Mouse (Mus musculus): Measurements from ENCODE around the gene Epha4. TPM values are rescaled to one million over a fixed set of nuclear protein-coding genes. Genes with fewer than 3 reads are reported as not detected.

Gene Epha4
- polyA plus RNA-seq, 1 experiment = 3.9 TPM

DNA sequence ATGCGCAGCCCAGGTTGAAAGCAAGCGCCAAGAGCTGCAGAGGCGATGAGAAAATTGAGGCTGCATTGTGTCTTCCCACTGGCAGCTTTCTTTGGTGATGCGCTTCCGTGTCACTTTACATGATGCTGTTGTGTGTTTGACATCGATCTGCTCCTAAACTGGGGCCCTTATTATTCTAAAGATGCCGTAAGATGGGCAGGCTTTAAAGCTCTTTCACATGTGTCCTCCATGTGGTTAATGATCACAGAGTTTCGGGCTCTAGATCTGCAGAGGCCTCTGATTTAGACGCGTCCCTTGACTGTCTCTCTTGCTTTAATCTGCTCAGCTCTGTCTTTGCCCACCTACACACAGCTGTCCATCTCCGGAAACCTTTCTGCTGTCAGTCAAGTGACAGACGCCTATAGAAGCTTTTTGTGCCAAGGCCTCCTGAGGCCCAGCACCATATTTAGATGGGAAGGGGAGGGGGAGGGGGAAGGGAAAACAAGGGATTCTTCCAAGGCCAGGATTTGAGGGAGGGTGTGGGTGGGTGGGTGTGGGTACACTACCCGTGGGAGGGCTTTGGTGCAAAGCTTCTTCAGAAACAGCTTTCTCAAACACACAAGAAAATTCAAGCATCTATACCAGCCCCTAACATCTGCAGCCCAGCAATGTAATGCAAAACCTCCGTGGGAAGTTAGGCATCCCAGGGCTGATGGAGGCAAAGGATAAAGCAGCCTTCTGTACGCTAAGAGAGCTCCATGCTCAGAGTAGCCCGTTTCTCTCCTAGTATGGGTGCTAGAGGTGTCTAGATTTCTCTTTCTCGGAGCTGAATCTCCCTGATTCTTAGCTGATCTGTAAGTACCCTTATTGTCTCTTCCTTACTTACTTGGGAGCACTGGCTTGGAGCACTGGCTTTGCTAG, 7.0 kb upstream of the Epha4 start:
- no peak for TF ChIP-seq CTCF (IDR thresholded peaks at IDR 0.05; ENCODE audit: borderline replicate concordance, control insufficient read depth, extremely low read depth, insufficient read depth, low read length, poor library complexity)
- no peak for TF ChIP-seq POLR2A (IDR thresholded peaks at IDR 0.05; ENCODE audit: control insufficient read depth, extremely low read depth, insufficient read depth, low read length, poor library complexity)
- H3K4me3 ChIP-seq (ENCODE audit: control insufficient read depth, insufficient read depth, low read length) = no peak overlapping the region
- 59% methylated on average over 17 of the region's 17 CpGs for WGBS
- no peaks in the 10 kb centered on the region for H3K27me3 ChIP-seq (ENCODE audit: control insufficient read depth, insufficient read depth, low read length)
- no peak for DNase-seq
- no peaks in the 10 kb centered on the region for H3K36me3 ChIP-seq (ENCODE audit: control insufficient read depth, insufficient read depth, low read length)
- H3K27ac ChIP-seq (ENCODE audit: control insufficient read depth, insufficient read depth, low read length) = no peak overlapping the region
- H3K4me1 ChIP-seq (replicated peaks; ENCODE audit: control insufficient read depth, insufficient read depth, low read length) = no peaks in the 10 kb centered on the region

DNA sequence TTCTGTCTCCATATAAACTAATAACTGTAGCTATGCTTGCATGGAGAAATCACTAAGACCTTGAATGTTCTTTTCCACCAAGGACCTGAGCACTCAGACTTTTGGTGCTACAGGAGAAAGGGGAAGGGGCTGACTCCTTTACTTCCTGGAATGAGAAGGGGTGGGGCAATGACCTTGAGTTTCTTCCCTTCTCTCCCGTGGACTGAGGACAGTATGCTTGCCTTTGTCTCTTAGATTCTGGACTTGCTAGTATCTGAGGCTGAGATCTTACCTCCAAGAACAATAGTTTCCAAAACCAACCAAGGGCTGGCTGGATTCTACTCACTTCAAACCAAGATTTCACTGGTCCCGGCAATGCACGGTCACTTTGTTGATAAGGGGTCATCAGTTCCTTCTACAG, 3.8 kb upstream of the Epha4 start:
- no peak for DNase-seq
- H3K4me3 ChIP-seq (ENCODE audit: control insufficient read depth, insufficient read depth, low read length) = no peak overlapping the region
- no peaks in the 10 kb centered on the region for H3K4me1 ChIP-seq (replicated peaks; ENCODE audit: control insufficient read depth, insufficient read depth, low read length)
- TF ChIP-seq POLR2A (IDR thresholded peaks at IDR 0.05; ENCODE audit: control insufficient read depth, extremely low read depth, insufficient read depth, low read length, poor library complexity) (no peak), CTCF (IDR thresholded peaks at IDR 0.05; ENCODE audit: borderline replicate concordance, control insufficient read depth, extremely low read depth, insufficient read depth, low read length, poor library complexity) (no peak)
- H3K27me3 ChIP-seq (ENCODE audit: control insufficient read depth, insufficient read depth, low read length) = no peaks in the 10 kb centered on the region; the same call in 1 of the 2 replicates
- no peak overlapping the region for H3K27ac ChIP-seq (ENCODE audit: control insufficient read depth, insufficient read depth, low read length)
- 67% methylated on average over 3 of the region's 3 CpGs for WGBS
- H3K36me3 ChIP-seq (ENCODE audit: control insufficient read depth, insufficient read depth, low read length) = no peaks in the 10 kb centered on the region

- Histone ChIP-seq H3K4me1 (replicated peaks; ENCODE audit: control insufficient read depth, insufficient read depth, low read length) (no peaks in the 10 kb centered on the region), H3K27me3 (ENCODE audit: control insufficient read depth, insufficient read depth, low read length) (no peaks in the 10 kb centered on the region; the same call in 1 of the 2 replicates), H3K27ac (ENCODE audit: control insufficient read depth, insufficient read depth, low read length) (no peak overlapping the region), H3K4me3 (ENCODE audit: control insufficient read depth, insufficient read depth, low read length) (no peak overlapping the region), H3K36me3 (ENCODE audit: control insufficient read depth, insufficient read depth, low read length) (no peaks in the 10 kb centered on the region)
- TF ChIP-seq CTCF (IDR thresholded peaks at IDR 0.05; ENCODE audit: borderline replicate concordance, control insufficient read depth, extremely low read depth, insufficient read depth, low read length, poor library complexity) = peak; percentile 78; the same call in 1 of the 2 replicates
- TF ChIP-seq POLR2A (IDR thresholded peaks at IDR 0.05; ENCODE audit: control insufficient read depth, extremely low read depth, insufficient read depth, low read length, poor library complexity) = no peak
- peak; percentile 67 for DNase-seq
- WGBS = 3% methylated on average over 36 of the region's 36 CpGs
These were observed 1.5 kb upstream of the Epha4 start for GRCm38 (mm10) chr1:77516203-77516991.

DNA sequence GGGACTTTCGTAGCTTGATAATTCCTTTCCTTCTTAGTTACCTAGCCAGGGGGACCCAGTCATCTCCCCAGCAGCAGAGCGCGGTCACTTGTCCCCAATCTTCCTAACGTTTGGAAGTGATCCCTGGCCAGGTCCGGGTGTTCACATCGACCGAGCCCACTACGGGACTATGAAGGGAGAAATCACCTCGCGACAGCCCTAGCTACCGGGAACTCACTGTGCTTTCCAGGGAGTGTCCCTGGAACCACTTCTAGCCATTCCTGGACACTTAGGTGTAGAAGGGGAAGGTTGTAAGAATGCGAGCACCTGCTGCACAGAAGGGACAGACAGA, 728 bp upstream of the Epha4 start:
- no peak overlapping the region for H3K4me3 ChIP-seq (ENCODE audit: control insufficient read depth, insufficient read depth, low read length)
- H3K27me3 ChIP-seq (ENCODE audit: control insufficient read depth, insufficient read depth, low read length) = no peaks in the 10 kb centered on the region; the same call in 1 of the 2 replicates
- H3K4me1 ChIP-seq (replicated peaks; ENCODE audit: control insufficient read depth, insufficient read depth, low read length) = no peaks in the 10 kb centered on the region
- DNase-seq = no peak
- no peaks in the 10 kb centered on the region for H3K36me3 ChIP-seq (ENCODE audit: control insufficient read depth, insufficient read depth, low read length)
- no peak for TF ChIP-seq POLR2A (IDR thresholded peaks at IDR 0.05; ENCODE audit: control insufficient read depth, extremely low read depth, insufficient read depth, low read length, poor library complexity)
- no peak for TF ChIP-seq CTCF (IDR thresholded peaks at IDR 0.05; ENCODE audit: borderline replicate concordance, control insufficient read depth, extremely low read depth, insufficient read depth, low read length, poor library complexity)
- 3% methylated on average over 12 of the region's 12 CpGs for WGBS
- H3K27ac ChIP-seq (ENCODE audit: control insufficient read depth, insufficient read depth, low read length) = no peak overlapping the region

DNA sequence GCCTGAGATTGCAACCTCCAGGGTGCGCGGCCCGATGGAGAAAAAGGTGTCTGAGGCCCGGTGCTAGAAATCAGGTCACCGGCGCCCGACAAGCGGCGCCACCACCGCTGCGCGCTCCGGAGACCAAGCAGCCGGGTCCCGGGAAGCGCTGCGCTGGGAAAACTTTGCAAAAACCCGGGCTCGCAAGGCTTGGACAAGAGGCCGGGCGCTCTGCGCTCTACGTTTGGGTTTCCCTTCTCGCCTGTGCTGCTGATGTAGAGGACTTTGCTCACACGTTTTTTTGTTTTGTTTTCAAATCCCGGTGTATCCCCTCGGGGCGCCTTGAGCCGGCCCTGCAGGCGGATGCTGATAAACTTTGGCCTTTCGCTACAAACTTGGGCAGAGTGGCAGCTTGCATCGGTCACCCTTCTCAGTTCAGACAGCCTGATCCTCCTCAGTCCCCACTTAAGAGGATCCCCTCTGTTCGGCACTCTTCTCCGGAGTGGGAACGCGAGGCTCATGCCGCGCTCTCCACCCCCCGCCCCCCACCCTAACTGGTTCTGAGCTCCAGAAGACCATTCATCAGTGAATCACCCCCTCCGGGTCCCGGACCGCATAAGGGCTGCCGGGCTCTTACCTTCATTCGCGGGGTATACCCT, 444 bp downstream of the Epha4 start:
- Histone ChIP-seq H3K36me3 (ENCODE audit: control insufficient read depth, insufficient read depth, low read length) (no peaks in the 10 kb centered on the region), H3K4me1 (replicated peaks; ENCODE audit: control insufficient read depth, insufficient read depth, low read length) (no peaks in the 10 kb centered on the region), H3K4me3 (ENCODE audit: control insufficient read depth, insufficient read depth, low read length) (0 out of 2 replicates have a peak overlapping the region, but pooled peaks have one; percentile 9), H3K27me3 (ENCODE audit: control insufficient read depth, insufficient read depth, low read length) (no peaks in the 10 kb centered on the region; the same call in 1 of the 2 replicates), H3K27ac (ENCODE audit: control insufficient read depth, insufficient read depth, low read length) (no peak overlapping the region)
- DNase-seq = no peak
- TF ChIP-seq CTCF (IDR thresholded peaks at IDR 0.05; ENCODE audit: borderline replicate concordance, control insufficient read depth, extremely low read depth, insufficient read depth, low read length, poor library complexity) (no peak), POLR2A (IDR thresholded peaks at IDR 0.05; ENCODE audit: control insufficient read depth, extremely low read depth, insufficient read depth, low read length, poor library complexity) (no peak)
- 3% methylated on average over 45 of the region's 45 CpGs for WGBS

GRCm38 (mm10) chr1:77513959-77514324, 946 bp downstream of the Epha4 start:
- DNase-seq = no peak
- no peaks in the 10 kb centered on the region for H3K36me3 ChIP-seq (ENCODE audit: control insufficient read depth, insufficient read depth, low read length)
- WGBS = 12% methylated on average over 9 of the region's 9 CpGs
- no peak overlapping the region for H3K27ac ChIP-seq (ENCODE audit: control insufficient read depth, insufficient read depth, low read length)
- H3K4me3 ChIP-seq (ENCODE audit: control insufficient read depth, insufficient read depth, low read length) = no peak overlapping the region
- H3K4me1 ChIP-seq (replicated peaks; ENCODE audit: control insufficient read depth, insufficient read depth, low read length) = no peaks in the 10 kb centered on the region
- TF ChIP-seq POLR2A (IDR thresholded peaks at IDR 0.05; ENCODE audit: control insufficient read depth, extremely low read depth, insufficient read depth, low read length, poor library complexity) = no peak
- TF ChIP-seq CTCF (IDR thresholded peaks at IDR 0.05; ENCODE audit: borderline replicate concordance, control insufficient read depth, extremely low read depth, insufficient read depth, low read length, poor library complexity) = no peak
- no peaks in the 10 kb centered on the region; the same call in 1 of the 2 replicates for H3K27me3 ChIP-seq (ENCODE audit: control insufficient read depth, insufficient read depth, low read length)
